Mouse (Mus musculus): Measurements from ENCODE around the gene Sppl2b.
"Not testable (repeated sequence)": the region's sequence is repeated elsewhere in the genome, so short reads cannot be mapped to it uniquely, and the experiment has no call there.

Sppl2b gene

DNA sequence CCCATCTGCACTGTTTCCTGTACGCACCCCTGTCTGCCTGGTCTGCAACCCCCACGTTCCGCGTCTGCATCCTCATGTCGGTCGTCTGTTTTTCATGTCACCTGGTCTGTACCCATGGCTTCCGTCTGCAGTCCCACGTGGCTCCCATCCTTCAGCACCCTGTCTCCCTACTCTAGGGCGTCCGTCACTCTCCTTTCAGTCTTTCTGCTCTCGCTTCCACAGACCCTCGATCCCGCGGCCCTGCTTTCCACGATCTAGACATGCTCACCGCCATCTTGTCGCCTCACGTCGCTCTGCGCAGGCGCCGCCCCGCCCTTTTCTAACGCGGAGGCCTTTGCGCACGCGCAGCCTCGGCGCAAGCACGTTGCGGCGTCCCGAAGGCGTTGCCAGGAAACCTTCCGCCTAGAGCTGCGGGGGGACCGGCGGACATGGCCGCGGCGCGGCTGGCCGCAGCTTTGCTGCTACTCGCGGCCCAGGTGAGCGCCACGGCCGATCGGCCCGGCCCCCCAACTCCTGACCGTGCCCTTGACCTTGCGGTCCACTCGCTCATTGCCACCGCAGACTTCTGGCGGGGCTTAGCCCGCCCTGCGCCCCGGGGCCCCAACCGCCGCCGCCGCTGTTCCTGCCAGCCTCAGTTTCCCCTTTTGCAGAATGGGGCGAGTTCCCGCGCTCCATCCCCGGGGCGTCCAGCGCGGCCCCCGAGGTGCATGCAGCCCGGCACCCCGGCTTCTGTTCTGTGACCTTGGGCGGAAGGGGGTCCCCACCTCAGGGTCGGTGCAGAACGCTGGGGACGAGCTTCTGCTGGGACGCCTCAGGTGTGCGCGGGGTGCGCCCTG is at the start of gene Sppl2b, which contains the start of gene Lsm7:
Sppl2b (plus strand) TSS at position 363 of the 836 bp plus-strand sequence.
Lsm7 (minus strand) TSS at position 297 of the 836 bp plus-strand sequence.
- DNase-seq (ENCODE audit: low spot score), result peak; percentile 98

DNA sequence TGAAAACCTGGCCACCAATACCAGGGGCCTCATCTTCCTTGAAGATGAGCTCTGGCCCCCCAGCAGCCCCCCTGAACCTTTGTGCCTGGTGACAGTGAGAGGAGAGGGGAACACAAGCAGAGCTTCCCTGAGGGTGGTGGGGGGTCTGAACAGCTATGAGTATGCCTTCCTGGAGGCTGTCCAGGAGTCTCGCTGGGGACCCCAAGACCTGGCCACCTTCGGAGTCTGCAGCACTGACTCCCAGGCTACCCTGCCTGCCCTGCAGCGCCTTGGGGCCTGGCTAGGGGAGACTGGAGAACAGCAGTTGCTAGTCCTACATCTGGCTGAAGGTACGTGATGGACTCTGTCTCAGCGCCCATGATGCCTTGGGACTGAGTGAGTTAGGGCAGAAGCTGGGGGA is 49.8 kb upstream of the Sppl2b start:
- DNase-seq (ENCODE audit: low spot score), result no peak

DNA sequence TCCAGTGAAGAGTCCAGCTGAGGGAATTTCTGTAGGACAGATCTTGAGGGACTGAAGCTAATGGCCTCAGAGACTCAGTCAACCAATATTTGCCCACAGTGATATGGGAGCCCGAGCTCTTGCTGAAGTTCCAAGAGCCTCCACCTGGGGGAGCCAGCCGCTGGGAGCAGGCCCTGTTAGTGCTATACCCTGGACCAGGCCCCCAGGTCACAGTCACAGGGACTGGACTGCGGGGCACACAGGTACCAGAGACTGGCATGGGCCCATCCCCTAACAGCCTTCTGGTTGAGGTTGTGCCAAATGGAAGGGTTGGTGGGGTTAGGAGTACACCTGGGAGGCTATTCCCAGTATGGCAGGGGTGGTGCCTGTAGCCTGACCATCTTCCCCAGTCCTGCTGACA is 49.1 kb upstream of the Sppl2b start:
- DNase-seq (ENCODE audit: low spot score), result peak; percentile 72

DNA sequence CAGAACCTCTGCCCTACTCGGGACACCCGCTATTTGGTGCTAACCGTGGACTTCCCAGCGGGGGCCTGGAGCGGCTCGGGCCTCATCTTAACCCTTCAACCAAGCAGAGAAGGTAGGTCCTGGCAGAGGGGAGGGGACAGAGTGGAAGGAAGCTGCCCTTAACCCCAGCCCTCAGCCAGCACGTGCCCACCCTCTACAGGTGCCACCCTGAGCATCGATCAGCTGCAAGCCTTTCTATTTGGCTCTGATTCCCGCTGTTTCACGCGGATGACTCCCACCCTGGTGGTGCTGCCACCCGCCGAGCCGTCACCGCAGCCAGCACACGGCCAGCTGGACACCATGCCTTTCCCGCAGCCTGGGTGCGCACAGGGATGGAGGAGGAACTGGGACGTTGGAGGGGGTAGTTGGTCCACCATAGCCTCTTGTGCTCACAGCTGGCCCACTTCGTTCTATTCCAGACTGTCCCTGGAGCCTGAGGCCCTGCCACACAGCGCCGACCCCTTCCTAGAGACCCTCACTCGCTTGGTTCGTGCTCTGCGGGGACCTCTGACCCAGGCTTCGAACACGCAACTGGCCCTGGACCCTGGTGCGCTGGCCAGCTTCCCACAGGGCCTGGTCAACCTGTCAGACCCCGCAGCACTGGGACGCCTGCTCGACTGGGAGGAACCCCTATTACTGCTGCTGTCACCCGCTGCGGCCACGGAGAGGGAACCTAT is 48.6 kb upstream of the Sppl2b start:
- no peak for DNase-seq (ENCODE audit: low spot score)

DNA sequence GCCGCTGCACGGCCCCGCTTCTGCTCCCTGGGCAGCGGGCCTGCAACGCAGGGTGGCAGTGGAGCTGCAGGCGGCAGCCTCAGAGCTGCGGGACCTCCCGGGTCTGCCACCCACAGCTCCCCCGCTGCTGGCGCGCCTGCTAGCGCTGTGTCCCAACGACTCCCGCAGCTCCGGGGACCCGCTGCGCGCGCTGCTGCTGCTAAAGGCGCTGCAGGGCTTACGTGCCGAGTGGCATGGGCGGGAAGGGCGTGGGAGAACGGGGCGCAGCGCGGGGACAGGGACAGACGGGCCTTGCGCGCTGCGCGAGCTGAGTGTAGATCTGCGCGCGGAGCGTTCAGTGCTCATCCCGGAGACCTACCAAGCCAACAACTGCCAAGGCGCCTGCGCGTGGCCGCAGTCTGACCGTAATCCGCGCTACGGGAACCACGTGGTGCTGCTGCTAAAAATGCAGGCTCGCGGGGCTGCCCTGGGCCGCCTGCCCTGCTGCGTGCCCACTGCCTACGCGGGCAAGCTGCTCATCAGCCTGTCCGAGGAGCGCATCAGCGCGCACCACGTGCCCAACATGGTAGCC is 47.9 kb upstream of the Sppl2b start:
- DNase-seq (ENCODE audit: low spot score), result no peak

DNA sequence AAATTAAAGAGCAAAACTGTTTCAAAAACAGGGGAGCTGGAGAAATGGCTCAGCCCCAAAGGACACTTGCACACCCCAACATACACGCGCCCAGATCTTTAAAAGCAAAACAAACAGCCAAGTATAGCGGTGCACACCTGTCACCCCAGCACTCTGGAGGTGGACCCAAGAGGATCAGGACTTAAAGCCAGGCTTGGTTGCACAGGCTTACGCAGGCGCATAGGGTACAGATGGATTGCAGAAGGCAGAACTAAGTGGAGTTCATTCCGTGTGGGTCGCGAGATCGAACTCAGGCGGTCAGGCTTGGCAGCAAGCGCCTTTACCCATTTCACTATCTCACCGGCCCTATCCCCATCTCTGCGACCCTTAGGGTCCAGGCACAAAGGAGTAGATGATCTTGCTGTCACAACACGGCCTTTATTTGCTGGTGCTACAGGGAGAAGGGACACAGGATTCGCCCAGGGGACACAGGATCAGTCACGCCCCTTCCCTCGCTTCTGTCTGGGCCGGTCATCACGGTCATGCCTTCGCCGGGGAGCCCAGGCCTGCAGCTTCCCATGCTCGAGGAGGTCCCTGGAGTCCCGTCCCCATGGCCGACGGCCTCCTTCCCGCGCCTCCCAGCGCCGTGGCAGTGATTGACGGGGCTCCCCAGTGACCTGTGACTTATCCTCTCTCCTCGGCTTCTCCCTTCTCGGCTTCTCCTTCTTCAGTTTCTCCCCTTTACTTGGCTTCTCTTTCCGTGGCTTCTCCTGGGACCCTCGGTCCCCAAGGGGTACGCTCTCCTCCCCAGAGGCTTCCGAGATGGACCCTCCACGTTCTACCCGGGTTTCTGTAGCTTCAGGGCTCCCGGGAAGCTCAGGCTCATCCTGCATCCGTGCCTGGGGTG is 46.7 kb upstream of the Sppl2b start:
- no peak for DNase-seq (ENCODE audit: low spot score)

DNA sequence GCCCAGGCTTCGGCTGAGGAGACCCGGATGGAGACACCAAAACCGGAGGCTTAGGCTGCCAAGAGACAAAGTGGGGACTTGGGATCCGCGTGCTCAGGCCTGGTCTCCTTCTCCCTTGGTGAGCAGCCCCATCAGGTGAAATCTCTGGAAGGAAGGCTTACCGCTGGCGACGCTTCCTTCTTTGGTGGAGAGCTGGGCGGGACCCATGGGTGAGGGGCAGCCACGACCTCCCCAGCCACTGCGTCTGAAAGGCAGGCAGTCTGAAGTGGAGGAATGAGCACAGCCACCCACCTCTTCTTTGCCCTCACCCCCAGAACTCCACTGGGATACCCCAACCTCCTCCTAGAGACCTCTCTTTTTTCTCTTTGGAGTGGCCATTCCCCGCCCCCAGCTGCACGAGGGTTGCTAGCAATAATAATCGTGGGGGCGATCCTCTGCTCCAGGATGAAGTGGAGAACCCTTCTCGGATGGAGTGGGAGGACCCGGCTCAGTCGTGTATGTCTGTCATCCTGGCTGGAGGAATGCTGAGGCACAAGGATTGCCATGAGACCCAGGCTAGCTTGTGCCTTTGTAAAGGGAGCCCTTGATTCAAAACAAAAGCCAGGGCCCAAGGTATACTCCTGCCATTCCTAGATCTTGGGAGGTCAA is 46.0 kb upstream of the Sppl2b start:
- DNase-seq (ENCODE audit: low spot score), result no peak

DNA sequence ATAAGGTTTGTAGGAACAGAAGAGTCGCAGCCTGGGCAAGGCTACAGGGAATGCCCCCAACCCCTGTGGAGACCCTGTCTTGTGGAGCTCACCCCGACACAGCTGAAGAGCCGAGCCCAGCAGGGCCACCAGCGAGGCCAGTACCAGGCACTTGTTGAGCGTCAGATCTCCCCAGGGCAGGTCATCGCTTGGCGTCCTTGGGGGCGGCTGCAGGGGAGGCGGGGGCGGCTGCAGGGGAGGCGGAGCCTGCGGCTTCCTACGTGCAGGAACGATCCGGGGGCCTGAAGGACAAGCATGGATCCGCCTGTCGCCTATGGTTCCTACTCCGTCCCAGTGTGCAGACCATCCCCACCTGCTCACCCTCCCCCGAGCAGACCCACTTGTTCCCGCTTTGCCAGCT is 45.0 kb upstream of the Sppl2b start:
- DNase-seq (ENCODE audit: low spot score), result no peak

DNA sequence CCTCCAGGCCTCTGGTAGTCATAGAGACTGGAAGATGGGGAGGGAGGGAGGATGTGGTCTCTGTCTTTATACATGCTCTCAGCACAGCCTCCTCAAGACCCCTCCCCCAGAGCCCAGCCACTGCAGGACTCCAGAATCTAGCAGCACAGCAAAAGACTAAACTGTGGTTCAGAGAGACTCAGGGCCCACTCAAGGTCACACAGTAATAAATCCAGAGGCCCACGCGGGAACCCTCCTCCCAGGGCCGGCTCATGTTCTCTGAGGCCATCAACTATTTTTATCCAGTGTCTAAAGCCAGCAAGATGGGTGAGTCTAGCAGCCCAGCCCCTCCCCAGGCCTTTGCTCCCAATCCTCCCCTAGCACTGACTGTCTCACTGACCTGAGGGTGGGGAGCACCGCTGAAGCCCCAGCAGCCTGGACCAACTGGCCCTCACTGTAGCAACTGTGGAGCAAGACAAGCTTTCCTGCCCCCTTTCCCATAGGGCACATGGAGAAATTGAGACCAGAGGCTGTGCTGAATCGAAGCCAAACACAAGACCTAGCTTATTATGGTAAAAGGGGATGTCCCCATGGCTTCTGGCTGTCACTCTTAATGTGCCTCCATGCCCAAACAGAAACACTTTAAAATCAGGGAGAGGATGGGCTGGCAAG is 42.6 kb upstream of the Sppl2b start:
- DNase-seq (ENCODE audit: low spot score), result no peak

DNA sequence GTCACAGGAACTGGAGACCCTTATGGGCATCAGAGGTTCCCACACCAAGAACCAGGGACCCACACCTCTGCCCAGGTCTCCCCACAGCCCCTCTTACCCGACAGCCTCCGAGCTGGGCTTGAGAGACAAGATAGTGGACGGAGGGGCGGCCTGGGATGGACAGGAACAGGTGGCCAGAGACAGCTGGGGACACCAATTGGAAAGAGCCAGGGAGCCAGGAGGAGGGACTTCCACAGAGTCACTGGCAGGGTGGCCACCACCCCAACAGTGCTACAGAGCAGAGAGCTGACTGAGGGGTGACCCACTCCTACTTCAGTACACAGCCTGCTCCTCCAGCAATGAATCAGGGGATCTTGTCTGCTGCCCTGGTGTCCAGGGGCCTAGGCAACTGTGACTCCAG is 41.7 kb upstream of the Sppl2b start, which contains the start of gene Jsrp1:
Jsrp1 (minus strand) TSS at position 133 of the 400 bp plus-strand sequence.
- no peak for DNase-seq (ENCODE audit: low spot score)

DNA sequence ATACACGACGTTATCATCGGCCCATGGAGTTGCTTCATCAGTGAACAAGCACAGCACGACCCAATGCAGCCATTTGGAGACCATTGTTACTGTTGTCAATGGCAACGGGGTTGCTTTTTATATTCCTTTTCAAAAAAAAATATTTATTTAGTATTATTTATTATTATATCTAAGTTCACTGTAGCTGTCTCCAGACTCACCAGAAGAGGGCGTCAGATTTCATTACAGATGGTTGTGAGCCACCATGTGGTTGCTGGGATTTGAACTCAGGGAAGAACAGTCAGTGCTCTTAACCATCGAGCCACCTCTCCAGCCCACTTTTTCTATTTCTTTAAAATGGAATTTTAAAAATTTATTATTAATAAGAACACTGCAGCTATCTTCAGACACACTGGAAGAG is 40.3 kb upstream of the Sppl2b start:
- no peak for DNase-seq (ENCODE audit: low spot score)

DNA sequence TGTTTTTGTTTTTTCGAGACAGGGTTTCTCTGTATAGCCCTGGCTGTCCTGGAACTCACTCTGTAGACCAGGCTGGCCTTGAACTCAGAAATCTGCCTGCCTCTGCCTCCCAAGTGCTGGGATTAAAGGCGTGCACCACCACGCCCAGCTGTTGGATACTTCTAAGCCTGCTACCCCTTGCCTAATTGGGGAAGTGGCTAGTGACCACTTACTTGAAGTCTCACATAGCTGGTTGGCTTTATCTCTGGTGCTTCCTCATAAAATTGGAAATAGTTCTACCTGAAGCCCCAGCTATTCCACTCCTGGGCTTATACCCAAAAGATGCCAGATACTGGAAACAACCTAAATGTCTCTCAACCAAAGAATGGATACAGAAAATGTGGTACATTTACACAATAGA is 38.8 kb upstream of the Sppl2b start:
- DNase-seq (ENCODE audit: low spot score), result not testable (repeated sequence)

DNA sequence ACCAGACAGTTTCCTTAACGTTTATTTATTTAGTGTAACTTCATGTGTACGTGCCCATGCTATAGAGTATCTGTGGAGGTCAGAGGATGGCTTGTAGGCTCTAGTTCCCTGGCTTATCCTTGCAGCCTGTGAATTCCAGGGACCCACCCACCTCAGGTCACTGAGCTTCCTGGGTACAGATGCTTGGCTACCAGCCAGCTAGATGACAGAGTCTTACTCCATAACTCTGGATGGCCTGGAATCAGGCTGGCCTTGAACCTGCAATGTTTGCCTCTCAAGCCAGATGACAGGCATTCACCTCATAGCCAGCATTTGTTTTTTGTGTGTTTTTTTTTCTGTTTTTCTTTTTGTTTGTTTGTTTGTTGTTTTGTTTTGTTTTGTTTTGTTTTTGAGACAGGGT is 37.9 kb upstream of the Sppl2b start:
- no peak for DNase-seq (ENCODE audit: low spot score)

DNA sequence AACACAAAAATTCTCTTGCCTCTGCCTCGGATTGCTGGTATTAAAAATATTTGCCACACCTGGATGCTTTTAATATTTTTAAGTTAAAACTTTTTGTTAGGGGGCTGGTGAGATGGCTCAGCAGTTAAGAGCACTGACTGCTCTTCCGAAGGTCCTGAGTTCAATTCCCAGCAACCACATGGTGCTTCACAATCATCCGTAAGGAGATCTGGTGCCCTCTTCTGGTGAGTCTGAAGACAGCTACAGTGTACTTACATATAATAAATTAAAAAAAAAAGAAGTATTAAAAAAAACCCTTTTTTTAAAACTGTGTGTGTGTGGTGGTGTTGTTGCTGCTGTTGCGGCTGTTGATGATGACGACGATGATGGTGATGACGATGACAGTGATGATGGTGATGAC is 37.1 kb upstream of the Sppl2b start:
- DNase-seq (ENCODE audit: low spot score), result not testable (repeated sequence)

DNA sequence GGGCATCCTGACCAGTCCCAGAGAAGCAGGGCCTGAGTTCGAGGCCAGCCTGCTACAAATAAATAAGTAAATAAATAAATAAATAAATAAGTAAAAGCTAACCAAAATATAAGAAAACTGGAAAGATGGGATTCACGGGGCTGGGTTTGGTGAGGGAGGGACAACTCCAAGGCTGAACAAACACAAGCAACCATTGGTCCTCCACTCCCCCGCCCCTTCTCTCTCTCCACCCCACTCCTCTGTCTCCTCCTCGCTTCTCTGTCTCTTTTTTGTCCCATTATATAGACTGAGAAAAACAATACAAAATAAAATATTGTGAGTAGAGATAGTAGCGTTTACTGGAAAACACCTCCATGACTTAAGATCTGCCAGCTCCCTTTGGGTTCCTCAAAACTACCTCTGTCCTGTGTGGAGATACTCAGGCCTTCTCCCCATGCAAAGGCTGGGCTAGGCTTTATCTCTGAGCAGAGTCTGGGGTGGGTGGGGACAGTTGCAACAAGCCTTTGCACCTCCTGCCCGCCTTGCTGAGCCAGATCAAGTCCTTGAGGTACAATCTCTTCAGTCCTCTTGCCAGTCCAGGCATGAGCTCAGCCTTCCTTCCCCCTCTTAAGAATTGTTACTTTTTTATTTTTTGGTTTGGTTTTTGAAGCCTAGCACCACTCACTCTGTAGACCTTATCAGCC is 36.3 kb upstream of the Sppl2b start:
- DNase-seq (ENCODE audit: low spot score), result peak; percentile 61

DNA sequence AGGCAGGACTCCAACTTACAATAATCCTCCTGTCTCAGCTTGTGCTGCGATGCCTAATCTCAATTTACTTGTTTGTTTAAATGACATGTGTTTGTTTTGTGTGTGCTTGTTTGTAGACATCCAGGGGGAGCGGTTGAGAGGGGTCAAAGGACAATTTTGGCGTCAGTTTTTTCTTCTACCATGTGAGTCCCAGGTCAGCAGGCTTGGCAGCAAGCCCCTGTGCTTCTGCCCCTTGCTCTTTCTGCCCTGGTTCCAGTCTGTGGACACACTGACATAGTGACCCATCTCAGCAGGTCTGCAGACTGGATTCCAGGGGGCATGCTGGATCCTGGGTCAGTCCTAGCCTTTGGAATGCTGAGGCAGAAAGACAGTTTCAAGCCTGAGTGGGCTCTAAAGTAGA is 35.7 kb upstream of the Sppl2b start:
- no peak for DNase-seq (ENCODE audit: low spot score)

DNA sequence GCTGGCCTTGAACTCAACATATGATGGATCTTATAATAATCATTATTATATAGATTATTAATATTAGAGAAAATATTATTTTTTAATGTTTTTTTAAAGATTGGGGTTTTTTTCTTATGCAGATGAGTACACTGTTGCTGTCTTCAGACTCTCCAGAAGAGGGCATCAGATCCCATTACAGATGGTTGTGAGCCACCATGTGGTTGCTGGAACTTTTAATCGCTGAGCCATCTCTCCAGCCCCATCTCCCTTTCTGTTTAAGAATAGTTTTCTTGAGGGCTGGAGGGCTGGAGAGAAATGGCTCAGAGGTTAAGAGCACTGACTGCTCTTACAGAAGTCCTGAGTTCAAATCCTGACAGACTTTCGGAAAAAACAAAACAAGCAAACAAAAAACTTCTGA is 33.1 kb upstream of the Sppl2b start:
- DNase-seq (ENCODE audit: low spot score), result no peak

DNA sequence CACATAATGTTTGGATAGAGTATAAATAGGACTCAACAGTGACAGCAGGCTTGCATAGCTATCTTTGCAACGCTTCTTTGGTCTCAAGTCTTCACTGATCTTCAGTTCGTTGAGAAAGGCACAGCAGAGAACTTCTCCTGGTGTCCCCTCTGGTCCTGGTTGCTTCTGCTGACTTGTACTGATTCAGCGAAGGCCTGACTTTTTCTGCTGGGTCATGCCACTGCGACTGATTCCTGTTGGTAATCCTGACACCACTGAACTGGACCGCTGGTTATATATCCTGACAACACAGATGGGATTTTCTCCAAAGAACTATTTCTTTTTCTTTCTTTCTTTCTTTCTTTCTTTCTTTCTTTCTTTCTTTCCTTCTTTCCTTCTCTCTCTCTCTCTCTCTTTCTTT is 32.5 kb upstream of the Sppl2b start:
- DNase-seq (ENCODE audit: low spot score), result no peak

DNA sequence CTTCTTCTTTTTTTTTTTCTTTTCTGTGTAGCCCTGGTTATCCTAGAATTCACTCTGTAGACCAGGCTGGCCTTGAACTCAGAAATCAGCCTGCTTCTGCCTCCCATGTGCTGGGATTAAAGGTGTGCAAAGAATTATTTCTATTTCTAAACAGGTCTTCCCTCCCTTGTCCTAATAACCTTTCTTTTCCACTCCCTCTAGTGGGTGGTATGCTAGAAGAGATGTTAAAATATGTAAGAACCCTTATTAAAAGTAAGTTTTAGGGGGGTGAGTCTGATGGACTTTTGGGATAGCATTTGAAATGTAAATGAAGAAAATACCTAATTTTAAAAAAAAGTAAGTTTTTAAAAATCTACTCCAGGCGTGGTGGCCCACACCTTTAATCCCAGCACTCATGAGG is 31.8 kb upstream of the Sppl2b start:
- DNase-seq (ENCODE audit: low spot score), result no peak

Measured in spleen, adult 12 weeks (tissue).